Mouse (Mus musculus) layer of hippocampus, adult 9-10 months (tissue): ENCODE data around the gene Defa22.
"Not testable (repeated sequence)": the region's sequence is repeated elsewhere in the genome, so short reads cannot be mapped to it uniquely, and the experiment has no call there.

Experiments
- DNase-seq: peaks from one replicate; pipeline ENCODE4 v3.0.0; 2022; ENCODE audit warnings: low spot score

Gene Defa22

DNA sequence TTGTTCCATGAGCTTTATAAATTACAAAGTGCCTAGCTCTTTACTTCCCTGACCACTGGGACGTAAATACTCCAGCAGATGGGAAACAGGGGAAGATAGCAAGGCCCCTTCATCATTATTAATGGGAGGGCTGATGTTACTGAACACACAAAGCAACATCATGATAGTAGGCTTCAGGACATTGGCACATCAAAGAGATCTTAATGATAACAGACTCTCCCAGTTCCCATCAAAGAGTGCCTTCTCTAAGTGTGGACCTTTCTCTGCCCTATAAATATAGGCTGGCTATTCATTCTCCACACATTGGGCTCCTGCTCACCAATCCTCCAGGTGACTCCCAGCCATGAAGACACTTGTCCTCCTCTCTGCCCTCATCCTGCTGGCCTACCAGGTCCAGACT, at the start of gene Defa22:
Gene Defa22 (plus strand): TSS at position 301 of the 400 bp plus-strand sequence.
- DNase-seq = not testable (repeated sequence)

GRCm38 (mm10) chr8:21134342-21134741, 27.7 kb upstream of the Defa22 start, which contains the start of gene Defa30:
TSS of gene Defa30 (plus strand) at chr8:21134642.
- DNase-seq = not testable (repeated sequence)

GRCm38 (mm10) chr8:21191314-21191713, 29.2 kb downstream of the Defa22 start, which contains the start of gene Defa31:
TSS of gene Defa31 (plus strand) at chr8:21191614.
- not testable (repeated sequence) for DNase-seq

DNA sequence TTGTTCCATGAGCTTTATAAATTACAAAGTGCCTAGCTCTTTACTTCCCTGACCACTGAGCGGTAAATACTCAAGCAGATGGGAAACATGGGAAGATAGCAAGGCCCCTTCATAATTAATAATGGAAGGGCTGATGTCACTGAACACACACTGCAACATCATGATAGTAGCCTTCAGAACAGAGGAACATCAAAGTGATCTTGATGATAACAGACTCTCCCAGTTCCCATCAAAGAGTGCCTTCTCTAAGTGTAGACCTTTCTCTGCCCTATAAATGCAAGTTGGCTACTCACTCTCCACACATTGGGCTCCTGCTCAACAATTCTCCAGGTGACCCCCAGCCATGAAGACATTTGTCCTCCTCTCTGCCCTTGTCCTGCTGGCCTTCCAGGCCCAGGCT, 39.2 kb downstream of the Defa22 start, which contains the start of gene Gm15293:
Gene Gm15293 (plus strand): TSS at position 301 of the 400 bp plus-strand sequence.
- not testable (repeated sequence) for DNase-seq
